Mouse (Mus musculus): ENCODE results near the gene Mrpl38.

DNA sequence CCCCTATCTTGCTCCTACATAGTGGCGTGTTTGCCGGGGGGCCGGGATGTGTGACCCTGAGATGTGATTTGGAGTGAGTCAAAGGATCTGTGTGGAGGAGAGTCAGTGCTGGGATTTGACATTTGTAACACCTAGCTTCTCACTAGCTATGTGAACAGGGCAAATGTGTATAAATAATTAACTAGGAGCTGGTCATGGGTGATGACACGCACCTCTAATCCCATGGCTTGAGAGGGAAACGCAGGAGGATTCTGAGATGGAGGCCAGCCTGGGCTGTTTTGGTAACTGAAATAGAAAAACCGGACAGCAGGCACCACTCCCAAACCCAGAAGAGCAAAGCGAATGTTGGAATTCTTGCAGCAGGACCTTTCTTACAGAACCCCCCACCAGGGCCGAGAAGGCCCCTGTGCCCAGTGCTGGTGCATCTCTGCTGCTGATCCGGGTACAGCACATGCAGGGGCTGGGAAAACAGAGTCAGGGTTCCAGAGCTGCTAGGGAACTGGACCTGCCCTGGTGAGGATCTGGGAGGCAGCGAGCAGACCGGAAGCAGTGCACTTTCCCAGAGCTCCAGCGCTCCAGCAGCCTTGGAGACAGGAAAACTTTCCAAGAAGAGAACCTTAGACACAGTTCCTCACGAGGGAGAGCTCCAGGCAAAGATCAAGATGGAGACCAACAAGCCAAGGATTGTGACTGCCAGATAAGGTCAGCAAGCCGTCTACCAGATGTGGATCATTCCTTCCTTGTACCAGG, 39.8 kb downstream of the Mrpl38 start:
- no peak for TF ChIP-seq CTCF (IDR thresholded peaks at IDR 0.05; ENCODE audit: insufficient read depth, low read depth, low read length)
- TF ChIP-seq POLR2A (IDR thresholded peaks at IDR 0.05; ENCODE audit: insufficient read depth, low read depth, low read length): no peak
